Mouse (Mus musculus) lung, embryonic 16.5 days (tissue): Measurements from ENCODE around the gene Serf2. TPM values are rescaled to one million over a fixed set of nuclear protein-coding genes. Genes with fewer than 3 reads are reported as not detected.

Experiments
- ATAC-seq: fragments of 200-750 bp; cut with Nextera tagmentation; 2 replicates; pipeline ENCODE4 v1.8.0; 2017; ENCODE audit warnings: low read depth, mild to moderate bottlenecking, moderate library complexity
- H3K27ac ChIP-seq: fragments of 300-500 bp; sonication (generic); 2 replicates; pipeline ENCODE4 v1.5.1; 2014; ENCODE audit warnings: mild to moderate bottlenecking, control low read depth, low read length
- H3K27me3 ChIP-seq: fragments of 300-500 bp; sonication (generic); 2 replicates; pipeline ENCODE4 v1.6.1; 2014; ENCODE audit warnings: low read depth, low read length, mixed read lengths; ENCODE audit not compliant: control insufficient read depth, insufficient read depth
- H3K36me3 ChIP-seq: fragments of 300-500 bp; sonication (generic); 2 replicates; pipeline ENCODE4 v1.6.1; 2014; ENCODE audit warnings: low read length; ENCODE audit not compliant: control insufficient read depth, insufficient read depth
- H3K4me1 ChIP-seq: fragments of 300-500 bp; sonication (generic); replicated peaks from 2 replicates; pipeline ENCODE4 v1.6.1; 2014; ENCODE audit warnings: low read length, mixed read lengths; ENCODE audit not compliant: control insufficient read depth, insufficient read depth
- H3K4me2 ChIP-seq: fragments of 300-500 bp; sonication (generic); 2 replicates; pipeline ENCODE4 v1.6.1; 2014; ENCODE audit warnings: low read depth, low read length, control low read depth
- H3K4me3 ChIP-seq: fragments of 300-500 bp; sonication (generic); 2 replicates; pipeline ENCODE4 v1.5.1; 2014; ENCODE audit warnings: mild to moderate bottlenecking, low read length, control low read depth
- H3K9ac ChIP-seq: fragments of 300-500 bp; sonication (generic); 2 replicates; pipeline ENCODE4 v1.6.1; 2014; ENCODE audit warnings: low read length, control low read depth
- H3K9me3 ChIP-seq: fragments of 300-500 bp; sonication (generic); 2 replicates; pipeline ENCODE4 v1.6.1; 2016; ENCODE audit warnings: low read length; ENCODE audit not compliant: control insufficient read depth
- WGBS: fragments of 180-500 bp; shearing (Covaris S2); extraction: QIAGEN DNeasy Blood & Tissue Kit; methylation state at CpG from one replicate; pipeline ENCODE4 v1.1.7; 2014; 5-methylcytosine and 5-hydroxymethylcytosine counted together
- polyA plus RNA-seq: library from polyadenylated mRNA; unstranded; fragments of >200 nt; fragmentation: Nextera tagmentation; extraction: Ambion mirVana; gene quantifications from 2 replicates; pipeline ENCODE4 v1.2.1, GENCODE M21; 2015

The Serf2 gene
- polyA plus RNA-seq, 1 experiment from 2014 or later: 509 TPM

DNA sequence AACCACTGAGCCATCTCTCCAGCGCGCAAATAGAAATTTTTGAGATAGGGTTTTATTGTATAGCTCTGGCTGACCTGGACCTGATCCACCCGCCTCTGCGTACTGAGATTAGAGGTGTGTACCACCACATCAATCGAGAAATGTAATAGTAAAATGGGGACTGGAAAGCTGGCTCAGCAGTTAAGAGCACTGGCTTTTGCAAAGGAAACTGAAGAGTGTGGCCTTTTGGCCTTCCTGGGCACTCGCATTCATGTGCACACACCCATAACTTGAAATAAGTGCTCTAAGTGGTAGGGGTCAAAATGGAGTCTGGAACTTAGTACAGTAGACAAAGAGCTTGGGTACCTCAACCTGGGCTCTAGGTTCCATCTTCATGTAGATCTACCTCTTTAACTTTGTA lies 32.6 kb upstream of the Serf2 start:
- no peak overlapping the region; the same call in 1 of the 2 replicates for H3K4me2 ChIP-seq
- H3K4me3 ChIP-seq: no peak overlapping the region
- H3K36me3 ChIP-seq: peaks cover 11% of the 10 kb centered on the region
- no peak overlapping the region for H3K27ac ChIP-seq
- no peak for ATAC-seq
- no peak overlapping the region for H3K9ac ChIP-seq
- no peaks in the 10 kb centered on the region for H3K9me3 ChIP-seq
- H3K4me1 ChIP-seq: peaks cover 19% of the 10 kb centered on the region
- no peaks in the 10 kb centered on the region for H3K27me3 ChIP-seq
- WGBS: 83% methylated on average over 6 of the region's 6 CpGs

- Histone ChIP-seq H3K36me3 (peaks cover 22% of the 10 kb centered on the region), H3K27ac (no peak overlapping the region), H3K9ac (no peak overlapping the region), H3K9me3 (no peaks in the 10 kb centered on the region), H3K4me1 (peaks cover 16% of the 10 kb centered on the region), H3K27me3 (no peaks in the 10 kb centered on the region), H3K4me2 (no peak overlapping the region), H3K4me3 (no peak overlapping the region)
- WGBS: 81% methylated on average over 3 of the region's 3 CpGs
- no peak for ATAC-seq
These were observed 30.5 kb upstream of the Serf2 start for GRCm38 (mm10) chr2:121418476-121418875.

GRCm38 (mm10) chr2:121423166-121423565 lies 25.8 kb upstream of the Serf2 start:
- H3K4me3 ChIP-seq: no peak overlapping the region
- ATAC-seq: no peak
- H3K9me3 ChIP-seq: no peaks in the 10 kb centered on the region
- H3K4me2 ChIP-seq: no peak overlapping the region
- WGBS: 88% methylated on average over 2 of the region's 2 CpGs
- no peak overlapping the region for H3K9ac ChIP-seq
- H3K27ac ChIP-seq: no peak overlapping the region
- no peaks in the 10 kb centered on the region for H3K27me3 ChIP-seq
- H3K36me3 ChIP-seq: peaks cover 37% of the 10 kb centered on the region
- H3K4me1 ChIP-seq: peaks cover 2% of the 10 kb centered on the region; the same call in 1 of the 2 replicates

- no peaks in the 10 kb centered on the region for H3K27me3 ChIP-seq
- no peaks in the 10 kb centered on the region for H3K9me3 ChIP-seq
- no peak overlapping the region for H3K9ac ChIP-seq
- H3K4me1 ChIP-seq: no peaks in the 10 kb centered on the region
- 89% methylated on average over 2 of the region's 2 CpGs for WGBS
- peaks cover 51% of the 10 kb centered on the region for H3K36me3 ChIP-seq
- H3K4me3 ChIP-seq: no peak overlapping the region
- no peak overlapping the region for H3K4me2 ChIP-seq
- H3K27ac ChIP-seq: no peak overlapping the region
- ATAC-seq: no peak
These were observed 23.1 kb upstream of the Serf2 start for GRCm38 (mm10) chr2:121425890-121426289.

GRCm38 (mm10) chr2:121434854-121435253 lies 14.1 kb upstream of the Serf2 start:
- no peak overlapping the region for H3K4me3 ChIP-seq
- H3K36me3 ChIP-seq: peaks cover 63% of the 10 kb centered on the region
- no peak overlapping the region for H3K27ac ChIP-seq
- 89% methylated on average over 1 of the region's 1 CpGs for WGBS
- H3K27me3 ChIP-seq: no peaks in the 10 kb centered on the region
- no peak for ATAC-seq
- H3K4me2 ChIP-seq: no peak overlapping the region
- H3K9ac ChIP-seq: no peak overlapping the region
- H3K4me1 ChIP-seq: no peaks in the 10 kb centered on the region
- no peaks in the 10 kb centered on the region for H3K9me3 ChIP-seq

- WGBS: 59% methylated on average over 4 of the region's 4 CpGs
- Histone ChIP-seq H3K4me2 (no peak overlapping the region), H3K9ac (no peak overlapping the region), H3K27ac (no peak overlapping the region), H3K36me3 (peaks cover 27% of the 10 kb centered on the region), H3K9me3 (no peaks in the 10 kb centered on the region), H3K4me3 (no peak overlapping the region), H3K4me1 (peaks cover 15% of the 10 kb centered on the region), H3K27me3 (peaks cover 3% of the 10 kb centered on the region; the same call in 1 of the 2 replicates)
- no peak for ATAC-seq
These were observed 9.2 kb upstream of the Serf2 start for GRCm38 (mm10) chr2:121439746-121440145.

GRCm38 (mm10) chr2:121440834-121441605 lies 8.0 kb upstream of the Serf2 start:
- no peak overlapping the region for H3K27ac ChIP-seq

GRCm38 (mm10) chr2:121441800-121442199 lies 7.2 kb upstream of the Serf2 start:
- H3K27ac ChIP-seq: no peak overlapping the region
- peak overlapping the region; percentile 60 for H3K9ac ChIP-seq
- WGBS: 7% methylated on average over 11 of the region's 11 CpGs
- ATAC-seq: peak; percentile 16; the same call in 1 of the 2 replicates
- no peaks in the 10 kb centered on the region for H3K9me3 ChIP-seq
- peaks cover 14% of the 10 kb centered on the region for H3K36me3 ChIP-seq
- peak overlapping the region; percentile 59 for H3K4me3 ChIP-seq
- H3K27me3 ChIP-seq: peaks cover 3% of the 10 kb centered on the region; the same call in 1 of the 2 replicates
- H3K4me1 ChIP-seq: peaks cover 15% of the 10 kb centered on the region
- H3K4me2 ChIP-seq: peak overlapping the region; percentile 90

More at GRCm38 (mm10) chr2:121440834-121441605, 8.0 kb upstream of the Serf2 start:
- no peaks in the 10 kb centered on the region for H3K9me3 ChIP-seq
- no peak for ATAC-seq
- no peak overlapping the region for H3K4me2 ChIP-seq
- no peak overlapping the region for H3K4me3 ChIP-seq
- no peak overlapping the region for H3K9ac ChIP-seq
- 51% methylated on average over 5 of the region's 5 CpGs for WGBS
- peaks cover 15% of the 10 kb centered on the region for H3K4me1 ChIP-seq
- H3K36me3 ChIP-seq: peaks cover 16% of the 10 kb centered on the region
- peaks cover 3% of the 10 kb centered on the region; the same call in 1 of the 2 replicates for H3K27me3 ChIP-seq

DNA sequence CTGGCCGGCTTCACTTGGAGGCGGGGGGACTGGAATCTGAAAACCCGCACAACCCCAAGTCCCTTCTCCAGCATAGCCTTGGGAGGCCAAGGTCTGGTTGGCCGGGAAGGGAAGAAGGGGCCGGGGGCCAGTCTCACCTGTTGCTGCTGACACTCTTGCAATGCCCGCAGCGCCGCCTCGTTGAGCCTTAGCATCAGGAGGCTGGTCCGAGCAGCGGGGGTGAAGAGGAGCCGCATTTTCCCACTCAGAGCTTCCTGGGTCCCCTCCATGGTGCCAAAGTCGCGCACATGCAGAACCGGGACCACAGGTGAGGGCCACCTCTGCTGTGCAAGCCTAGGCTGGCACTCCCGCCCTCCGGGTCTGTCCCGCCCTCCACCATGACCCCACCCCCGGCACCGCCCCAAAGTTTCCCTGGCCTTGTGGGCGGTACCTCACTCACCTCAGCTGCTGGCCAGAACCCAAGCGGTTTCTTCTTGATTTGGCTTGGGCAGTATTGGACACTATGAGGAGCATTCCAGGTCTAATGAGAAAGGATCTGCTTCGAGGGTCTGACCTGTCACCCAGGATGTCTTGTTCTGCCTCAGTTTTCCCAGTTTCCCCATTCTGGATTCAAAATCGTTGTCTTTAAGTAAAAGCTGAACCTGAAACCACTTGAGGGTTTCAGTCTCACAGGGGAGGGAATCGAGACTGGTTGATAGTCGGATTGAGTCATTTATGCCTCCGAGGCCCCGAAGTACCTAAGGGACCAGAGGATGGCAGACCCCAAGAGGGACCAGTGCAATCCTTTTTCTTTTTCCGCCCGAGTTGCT lies 6.5 kb upstream of the Serf2 start:
- Histone ChIP-seq H3K36me3 (peaks cover 10% of the 10 kb centered on the region), H3K27me3 (peaks cover 3% of the 10 kb centered on the region; the same call in 1 of the 2 replicates), H3K4me1 (peaks cover 15% of the 10 kb centered on the region), H3K27ac (no peak overlapping the region; the same call in 1 of the 2 replicates), H3K9me3 (no peaks in the 10 kb centered on the region), H3K9ac (peak overlapping the region; percentile 60), H3K4me2 (peak overlapping the region; percentile 90), H3K4me3 (peak overlapping the region; percentile 59)
- WGBS: 2% methylated on average over 30 of the region's 30 CpGs
- ATAC-seq: peak; percentile 94
